Mouse (Mus musculus): ENCODE measurements at regions not wholly inside any gene's neighbourhood (a gene's known extent, or its start where the extent isn't known, plus 50 kb on each side); places are given as distances from the start of the nearest gene placed in this dataset.

GRCm38 (mm10) chr5:28596537-28597314, 129.7 kb upstream of the Shh start:
- TF ChIP-seq CTCF (IDR thresholded peaks at IDR 0.05): no peak
- intact Hi-C loops (cut with DNase I): no loop called here

GRCm38 (mm10) chr5:28571347-28571998, 104.4 kb upstream of the Shh start:
- no peak for DNase-seq (ENCODE audit: extremely low spot score in 1 of 2, low spot score in 2 of 2)
- no peak overlapping the region for H3K27ac ChIP-seq
- intact Hi-C loops (cut with DNase I): no loop called here
- TF ChIP-seq CTCF (IDR thresholded peaks at IDR 0.05): no peak
- H3K4me3 ChIP-seq: no peak overlapping the region

More at GRCm38 (mm10) chr5:28596537-28597314, 129.7 kb upstream of the Shh start:
- no peak overlapping the region for H3K27ac ChIP-seq
- H3K4me3 ChIP-seq: no peak overlapping the region
- no peak for DNase-seq (ENCODE audit: extremely low spot score in 1 of 2, low spot score in 2 of 2)

- Histone ChIP-seq H3K4me3 (no peak overlapping the region), H3K27ac (no peak overlapping the region)
- intact Hi-C loops (cut with DNase I): no loop called here
- no peak for TF ChIP-seq CTCF (IDR thresholded peaks at IDR 0.05)
- no peak for DNase-seq (ENCODE audit: extremely low spot score in 1 of 2, low spot score in 2 of 2)
Measured at GRCm38 (mm10) chr5:28568417-28568816, 101.4 kb upstream of the Shh start.

- no peak overlapping the region for H3K4me3 ChIP-seq
- DNase-seq (ENCODE audit: extremely low spot score in 1 of 2, low spot score in 2 of 2): no peak
- intact Hi-C loops (cut with DNase I): no loop called here
- H3K27ac ChIP-seq: no peak overlapping the region
- no peak for TF ChIP-seq CTCF (IDR thresholded peaks at IDR 0.05)
Measured at GRCm38 (mm10) chr5:28567341-28567905, 100.4 kb upstream of the Shh start.

GRCm38 (mm10) chr5:28563401-28563800, 96.3 kb upstream of the Shh start:
- intact Hi-C loops (cut with DNase I): no loop called here
- no peak for TF ChIP-seq CTCF (IDR thresholded peaks at IDR 0.05)
- H3K27ac ChIP-seq: no peak overlapping the region
- no peak for DNase-seq (ENCODE audit: extremely low spot score in 1 of 2, low spot score in 2 of 2)
- no peak overlapping the region for H3K4me3 ChIP-seq

- H3K27ac ChIP-seq: no peak overlapping the region
- no peak for DNase-seq (ENCODE audit: extremely low spot score in 1 of 2, low spot score in 2 of 2)
- TF ChIP-seq CTCF (IDR thresholded peaks at IDR 0.05): no peak
- intact Hi-C loops (cut with DNase I): no loop called here
- H3K4me3 ChIP-seq: no peak overlapping the region
Measured at GRCm38 (mm10) chr5:28562917-28563316, 95.9 kb upstream of the Shh start.

GRCm38 (mm10) chr5:28553543-28553942, 86.5 kb upstream of the Shh start:
- DNase-seq (ENCODE audit: extremely low spot score in 1 of 2, low spot score in 2 of 2): no peak
- intact Hi-C loops (cut with DNase I): no loop called here
- H3K27ac ChIP-seq: no peak overlapping the region
- no peak overlapping the region for H3K4me3 ChIP-seq
- TF ChIP-seq CTCF (IDR thresholded peaks at IDR 0.05): no peak

- no peak overlapping the region for H3K27ac ChIP-seq
- intact Hi-C loops (cut with DNase I): no loop called here
- TF ChIP-seq CTCF (IDR thresholded peaks at IDR 0.05): no peak
- H3K4me3 ChIP-seq: no peak overlapping the region
- DNase-seq (ENCODE audit: extremely low spot score in 1 of 2, low spot score in 2 of 2): no peak
Measured at GRCm38 (mm10) chr5:28530202-28530855, 63.3 kb upstream of the Shh start.

- intact Hi-C loops (cut with DNase I): no loop called here
- DNase-seq (ENCODE audit: extremely low spot score in 1 of 2, low spot score in 2 of 2): no peak
- H3K4me3 ChIP-seq: no peak overlapping the region
- no peak overlapping the region for H3K27ac ChIP-seq
- TF ChIP-seq CTCF (IDR thresholded peaks at IDR 0.05): no peak
Measured at GRCm38 (mm10) chr5:28526435-28526834, 59.4 kb upstream of the Shh start.

GRCm38 (mm10) chr5:28520800-28521707, 54.0 kb upstream of the Shh start:
- Histone ChIP-seq H3K27ac (no peak overlapping the region), H3K4me3 (no peak overlapping the region)
- no peak for TF ChIP-seq CTCF (IDR thresholded peaks at IDR 0.05)
- intact Hi-C loops (cut with DNase I): no loop called here
- DNase-seq (ENCODE audit: extremely low spot score in 1 of 2, low spot score in 2 of 2): peak; percentile 51 to 59

GRCm38 (mm10) chr5:28519059-28519543, 52.0 kb upstream of the Shh start:
- DNase-seq (ENCODE audit: extremely low spot score in 1 of 2, low spot score in 2 of 2): no peak
- no peak for TF ChIP-seq CTCF (IDR thresholded peaks at IDR 0.05)
- intact Hi-C loops (cut with DNase I): no loop called here

More at GRCm38 (mm10) chr5:28519059-28519543, 52.0 kb upstream of the Shh start:
- Histone ChIP-seq H3K27ac (no peak overlapping the region), H3K4me3 (no peak overlapping the region)

All from left cerebral cortex, adult 2 months (tissue).